Mouse (Mus musculus) G1E-ER4 (cell line): ENCODE measurements around the gene Cavin2. TPM values are rescaled to one million over a fixed set of nuclear protein-coding genes. Genes with fewer than 3 reads are reported as not detected.

Source experiments
- GATA1 ChIP-seq: IDR thresholded peaks from one replicate; pipeline ENCODE4 v1.8.0; 2012; ENCODE audit warnings: low read length, inconsistent platforms
- polyA plus RNA-seq: library from polyadenylated mRNA; stranded (reverse); fragments of >175 nt; gene quantifications from 2 replicates; pipeline ENCODE4 v1.2.3, GENCODE M21; 2012

Gene Cavin2
- polyA plus RNA-seq, 1 experiment: not detected

DNA sequence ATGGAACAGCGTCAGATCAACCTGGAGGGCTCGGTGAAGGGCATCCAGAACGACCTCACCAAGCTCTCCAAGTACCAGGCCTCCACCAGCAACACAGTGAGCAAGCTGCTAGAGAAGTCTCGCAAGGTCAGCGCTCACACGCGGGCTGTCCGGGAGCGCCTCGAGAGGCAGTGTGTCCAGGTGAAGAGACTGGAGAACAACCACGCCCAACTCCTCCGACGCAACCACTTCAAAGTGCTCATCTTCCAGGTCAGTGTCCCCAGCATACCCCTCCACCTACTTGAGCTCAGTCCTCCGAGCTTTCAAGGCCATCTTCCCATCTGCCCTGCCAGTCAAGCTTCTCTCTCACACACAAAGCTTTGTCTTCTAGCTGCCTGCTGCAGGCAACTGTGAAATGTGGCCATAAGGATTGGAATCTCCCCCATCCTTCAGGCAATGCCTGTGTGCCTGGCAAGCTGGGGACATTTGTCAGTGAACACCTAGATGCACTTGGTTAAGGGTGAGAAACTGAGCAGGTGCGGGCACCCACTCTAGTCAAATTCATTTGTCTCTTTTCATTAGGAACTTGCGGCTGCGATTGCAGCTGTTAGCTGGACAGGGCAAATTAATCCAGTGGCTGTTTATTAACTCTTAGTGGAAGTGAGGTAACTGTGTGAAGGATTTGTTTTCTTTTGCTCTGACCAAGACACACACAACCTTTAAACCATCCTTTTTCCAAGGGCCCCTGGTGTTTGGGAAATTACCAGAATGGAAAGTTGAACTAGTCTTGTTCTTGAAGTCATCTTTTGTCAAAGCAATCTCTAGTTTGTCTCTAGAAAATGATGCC lies 907 bp downstream of the Cavin2 start:
- no peak for TF ChIP-seq GATA1

DNA sequence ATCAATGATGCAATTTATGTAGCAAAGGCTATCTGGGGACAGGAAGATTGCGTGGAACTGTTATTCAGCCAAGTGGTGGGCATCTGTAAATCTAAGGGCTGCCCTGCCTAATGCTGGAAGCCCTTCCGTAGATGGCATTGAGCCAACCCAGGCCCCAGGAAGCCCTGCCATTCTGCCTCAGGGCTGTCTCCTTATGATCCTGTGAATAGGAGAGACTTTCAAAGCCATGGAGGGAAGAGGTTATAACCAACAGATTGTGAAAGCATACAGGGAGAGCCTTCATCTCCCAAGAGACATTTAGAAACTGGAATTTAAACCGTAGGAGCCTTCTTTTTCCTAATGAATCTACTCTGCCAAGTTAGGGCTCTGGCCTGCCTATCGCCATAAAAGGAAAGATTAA lies 1.7 kb downstream of the Cavin2 start:
- TF ChIP-seq GATA1: no peak

DNA sequence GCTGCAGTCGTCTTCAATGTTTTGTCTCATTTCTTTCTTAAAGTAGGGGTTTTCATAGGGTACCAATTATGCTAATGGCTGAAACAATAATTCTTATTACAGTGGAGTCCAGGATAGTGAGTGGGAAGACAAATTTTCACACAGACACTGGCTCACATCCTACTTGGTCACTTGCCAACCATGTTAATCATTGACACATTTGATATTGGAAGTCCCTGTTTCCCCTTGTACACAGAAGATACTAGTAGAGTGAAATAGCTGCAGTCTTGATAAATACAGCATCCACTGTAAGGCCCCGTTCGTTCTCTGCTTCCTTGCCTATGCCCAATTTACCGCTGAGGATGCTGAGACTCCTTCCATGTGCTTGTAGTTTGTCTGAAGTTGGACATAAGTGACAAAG lies 3.4 kb downstream of the Cavin2 start:
- no peak for TF ChIP-seq GATA1

DNA sequence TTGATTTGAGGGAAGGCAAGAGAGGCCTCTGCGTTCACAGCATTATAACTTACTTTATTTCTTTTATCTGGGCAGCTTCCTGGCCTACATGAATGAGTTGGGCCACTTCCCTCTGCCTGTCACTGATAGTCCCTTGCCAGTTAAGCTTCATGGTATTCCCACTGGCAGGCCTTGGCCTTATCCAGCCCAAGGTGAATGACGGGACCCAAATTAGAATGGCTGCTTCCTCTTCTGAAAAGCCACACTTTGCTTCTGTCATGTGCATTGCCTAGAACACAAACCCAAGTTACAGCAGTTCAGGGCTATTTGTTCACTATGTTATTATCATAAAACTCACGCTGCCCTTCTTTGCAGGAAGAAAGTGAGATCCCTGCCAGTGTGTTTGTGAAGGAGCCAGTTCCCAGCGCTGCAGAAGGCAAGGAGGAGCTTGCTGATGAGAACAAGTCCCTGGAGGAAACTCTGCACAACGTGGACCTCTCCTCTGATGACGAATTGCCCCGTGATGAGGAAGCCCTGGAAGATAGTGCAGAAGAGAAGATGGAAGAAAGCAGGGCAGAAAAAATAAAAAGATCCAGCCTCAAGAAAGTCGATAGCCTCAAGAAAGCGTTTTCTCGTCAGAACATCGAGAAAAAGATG lies 11.5 kb downstream of the Cavin2 start:
- TF ChIP-seq GATA1: no peak

DNA sequence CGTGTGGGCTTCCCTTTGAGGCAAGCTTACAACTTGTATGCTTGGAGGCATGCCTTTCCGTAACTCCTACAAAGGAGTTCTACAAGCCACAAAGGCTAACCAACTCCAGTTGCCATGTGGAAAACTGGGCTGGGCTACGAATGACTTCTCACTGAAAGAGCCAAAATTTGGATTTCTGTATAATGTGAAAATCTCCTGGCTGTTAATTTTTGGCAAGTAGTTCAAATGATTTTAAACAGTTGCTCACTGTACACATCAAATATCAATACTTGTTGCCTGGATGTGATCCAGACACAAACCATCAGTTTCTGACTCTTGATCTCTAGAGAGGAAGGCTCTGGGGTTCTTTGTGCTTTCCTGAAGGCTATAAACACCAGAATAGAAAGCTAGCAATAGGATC lies 18.1 kb downstream of the Cavin2 start:
- no peak for TF ChIP-seq GATA1

DNA sequence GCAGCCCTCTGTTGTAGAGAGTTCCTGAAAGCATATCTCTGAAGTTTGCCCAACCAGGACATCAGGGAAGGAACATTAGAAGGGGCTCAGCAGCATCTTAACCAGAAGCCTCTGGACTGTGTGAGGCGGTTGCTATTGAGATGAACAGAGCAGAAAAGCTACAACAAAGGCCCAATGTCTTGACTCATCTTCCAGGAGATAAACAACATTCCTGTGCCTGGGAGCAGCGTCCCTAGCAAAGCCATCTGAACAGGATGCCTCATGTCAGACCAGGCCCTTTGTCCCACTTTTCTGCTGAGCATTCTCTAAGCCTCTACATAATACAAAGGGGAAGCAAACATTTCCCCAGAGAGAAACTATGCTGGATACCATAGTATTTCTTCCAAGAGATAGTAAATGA lies 26.6 kb downstream of the Cavin2 start:
- no peak for TF ChIP-seq GATA1

DNA sequence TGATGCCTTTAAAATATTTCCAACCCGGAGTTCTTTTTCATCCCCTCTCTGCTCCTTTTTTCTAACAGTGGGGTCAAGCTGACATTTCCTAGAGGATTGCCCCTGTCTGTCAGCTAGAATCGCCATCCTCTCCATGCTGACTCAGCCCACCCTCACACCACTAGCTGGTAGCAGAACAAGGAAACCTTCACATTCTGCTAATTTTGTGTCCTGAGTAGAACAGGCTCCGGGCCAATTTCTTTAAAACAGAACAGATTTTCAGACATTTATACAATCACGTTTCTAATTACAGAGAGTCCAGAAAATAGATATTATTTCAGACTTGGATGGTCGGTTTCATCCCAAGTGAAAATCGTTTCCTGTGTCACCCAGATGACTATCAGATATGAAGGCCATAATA lies 34.6 kb downstream of the Cavin2 start:
- TF ChIP-seq GATA1: no peak

DNA sequence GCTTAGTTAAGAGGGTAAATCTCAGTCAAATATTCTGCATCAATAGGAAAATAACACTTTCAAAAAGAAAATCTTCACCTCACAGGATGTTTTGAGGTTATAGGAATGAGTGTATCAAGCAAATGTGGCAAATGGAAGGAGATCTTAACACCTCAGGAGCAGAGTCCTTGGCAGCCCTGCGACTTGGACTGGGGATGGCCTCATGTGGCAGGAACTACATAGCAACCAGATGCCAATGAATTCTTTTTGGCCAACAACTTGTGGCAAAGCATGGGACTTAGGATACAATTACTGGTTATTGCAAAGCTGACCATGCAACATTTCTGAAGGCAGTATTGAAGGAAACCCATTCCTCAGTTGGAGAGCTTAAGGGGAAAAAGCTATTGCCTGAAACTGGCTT lies 39.6 kb downstream of the Cavin2 start:
- no peak for TF ChIP-seq GATA1

DNA sequence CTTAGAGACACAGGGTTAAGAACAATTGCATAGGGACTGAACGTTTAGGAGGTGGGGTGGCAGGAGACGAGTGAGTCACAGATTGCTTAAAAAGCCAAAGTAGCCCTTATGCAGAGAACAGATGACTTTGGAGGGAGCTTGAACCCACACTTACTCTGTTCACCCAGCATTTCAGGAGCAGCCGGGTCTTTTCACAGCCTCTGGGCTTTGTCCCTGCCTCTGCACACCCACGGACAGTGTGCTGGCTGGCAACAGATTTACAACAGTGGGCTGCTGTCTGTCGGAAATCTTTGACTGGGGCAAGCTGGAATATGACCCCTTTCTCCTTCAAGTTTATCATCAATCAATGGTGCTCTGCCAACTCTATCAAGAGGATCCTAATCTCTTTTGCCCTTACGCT lies 44.1 kb downstream of the Cavin2 start:
- no peak for TF ChIP-seq GATA1

DNA sequence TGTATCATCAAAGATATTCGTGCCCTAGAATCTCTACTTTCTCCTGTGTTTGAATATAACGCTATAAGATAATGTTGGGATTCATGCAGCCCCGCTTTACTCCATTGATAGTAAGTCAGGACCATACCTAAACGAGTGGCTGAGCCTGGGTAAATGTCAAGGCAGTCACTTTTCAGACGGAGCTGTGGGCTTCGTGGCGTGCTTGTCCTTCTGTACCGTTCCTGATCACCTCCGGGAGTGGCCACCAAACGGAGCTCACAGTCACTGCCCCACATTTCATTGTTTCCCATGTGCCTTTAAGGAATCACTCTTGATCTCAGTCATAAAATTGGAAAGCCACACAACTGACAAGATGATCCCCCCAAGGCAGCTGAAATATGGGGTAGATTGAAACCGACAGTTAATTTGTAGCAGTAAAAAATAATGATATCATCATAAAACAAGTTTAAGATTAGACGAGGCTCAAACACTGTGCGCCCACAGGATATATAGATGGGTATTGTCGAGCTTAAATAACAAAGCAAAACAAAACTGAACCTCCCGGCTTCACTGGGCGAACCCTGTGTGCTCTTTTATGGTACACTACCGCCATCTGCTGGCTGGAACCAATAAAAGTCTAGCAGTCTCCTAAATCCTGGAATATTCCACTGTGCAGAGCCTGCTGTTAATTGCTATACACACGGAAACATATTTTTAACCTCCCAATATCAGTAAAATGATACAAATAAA lies 44.8 kb downstream of the Cavin2 start:
- no peak for TF ChIP-seq GATA1

DNA sequence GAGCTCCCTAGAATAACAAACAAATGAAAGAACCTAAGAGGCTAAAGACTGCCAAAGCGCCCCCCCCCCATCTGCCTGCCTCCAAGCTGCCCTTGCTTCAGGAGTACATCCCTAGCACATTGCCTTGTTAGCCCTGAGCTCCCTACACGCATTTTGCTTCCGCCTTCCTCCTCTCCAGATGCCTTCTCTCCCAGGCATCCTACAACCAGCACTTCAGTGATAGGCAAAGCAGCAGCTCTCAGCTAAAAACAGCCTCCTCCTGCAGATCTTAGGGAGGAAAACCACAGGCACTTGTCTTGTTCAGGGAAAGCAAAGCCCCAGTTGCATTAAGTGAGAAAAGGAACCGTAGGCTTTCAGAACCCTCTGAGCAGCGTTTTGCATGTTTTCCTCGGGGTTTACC lies 45.4 kb downstream of the Cavin2 start:
- TF ChIP-seq GATA1: no peak

DNA sequence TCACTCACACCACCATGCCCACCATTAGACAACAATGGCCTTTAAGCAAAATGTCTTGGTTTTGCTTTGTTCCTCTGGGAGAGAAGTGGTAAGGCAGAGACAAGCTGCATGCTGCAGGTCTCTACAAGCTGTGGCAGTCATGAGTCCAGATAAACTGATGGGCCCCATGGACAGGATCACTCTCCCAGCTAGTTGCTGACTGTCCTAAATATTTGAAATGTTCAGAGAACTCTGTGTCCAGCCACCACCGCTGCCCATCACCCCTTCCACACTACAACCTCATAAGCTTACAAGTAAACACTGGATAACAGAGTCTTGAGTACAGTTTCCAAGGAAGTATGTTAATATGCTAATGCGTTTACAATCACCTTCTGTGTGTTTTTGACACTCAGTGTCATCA lies 46.2 kb downstream of the Cavin2 start:
- no peak for TF ChIP-seq GATA1

DNA sequence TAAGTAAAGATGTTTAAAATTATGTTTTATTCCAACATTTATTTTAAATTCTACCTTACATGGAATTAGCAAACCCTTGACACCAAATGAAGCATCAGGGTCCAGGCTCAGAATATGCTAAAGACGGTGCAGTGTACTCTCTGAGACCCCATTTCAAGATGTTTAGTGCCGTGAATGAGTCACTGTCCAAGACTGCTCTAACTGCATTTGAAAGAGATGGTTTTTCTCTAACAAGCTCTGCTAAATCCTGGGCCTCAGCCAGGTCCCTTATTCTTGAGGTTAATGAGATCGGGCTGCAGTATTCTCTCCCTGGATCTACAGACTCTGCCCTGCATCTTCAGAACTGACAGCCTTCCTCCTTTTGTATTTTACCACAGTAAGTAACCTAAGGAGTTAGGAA lies 55.2 kb downstream of the Cavin2 start:
- no peak for TF ChIP-seq GATA1

DNA sequence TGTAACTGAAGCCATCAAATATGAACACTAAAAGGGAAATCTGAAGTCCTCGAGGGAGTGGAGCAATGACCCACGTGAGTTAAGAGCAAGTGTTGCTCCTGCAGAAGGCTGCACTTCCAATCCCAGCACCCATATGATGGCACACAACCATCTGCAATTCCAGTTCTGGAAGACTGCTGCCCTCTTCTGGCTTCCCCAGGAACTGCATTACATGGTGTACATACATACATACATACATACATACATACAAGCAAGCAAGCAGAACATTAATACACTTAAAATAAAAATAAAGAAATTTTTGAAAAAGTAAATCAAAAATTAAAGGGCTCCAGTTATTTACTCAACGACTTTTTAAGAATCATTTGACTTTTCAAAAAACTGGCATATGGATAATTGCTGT lies 58.7 kb downstream of the Cavin2 start:
- no peak for TF ChIP-seq GATA1

DNA sequence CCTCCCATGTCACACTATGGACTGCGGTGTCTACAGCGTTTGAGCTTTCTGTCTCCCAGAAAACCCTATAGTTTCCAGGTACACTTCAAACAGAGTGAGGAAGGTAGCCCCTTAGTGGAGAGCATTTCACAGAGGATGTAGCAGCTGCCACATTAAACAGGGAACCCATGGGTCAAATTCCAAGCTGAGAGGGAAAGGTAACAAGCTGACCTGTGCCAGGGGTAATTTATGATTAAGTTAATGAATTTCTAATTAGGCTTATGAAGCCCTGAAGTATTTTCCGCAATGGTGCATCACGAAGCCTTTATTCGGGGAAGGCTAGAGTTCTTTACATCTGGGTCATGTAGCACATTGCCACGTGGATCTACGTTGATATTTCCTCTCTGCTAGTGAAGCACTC lies 59.7 kb downstream of the Cavin2 start:
- no peak for TF ChIP-seq GATA1

DNA sequence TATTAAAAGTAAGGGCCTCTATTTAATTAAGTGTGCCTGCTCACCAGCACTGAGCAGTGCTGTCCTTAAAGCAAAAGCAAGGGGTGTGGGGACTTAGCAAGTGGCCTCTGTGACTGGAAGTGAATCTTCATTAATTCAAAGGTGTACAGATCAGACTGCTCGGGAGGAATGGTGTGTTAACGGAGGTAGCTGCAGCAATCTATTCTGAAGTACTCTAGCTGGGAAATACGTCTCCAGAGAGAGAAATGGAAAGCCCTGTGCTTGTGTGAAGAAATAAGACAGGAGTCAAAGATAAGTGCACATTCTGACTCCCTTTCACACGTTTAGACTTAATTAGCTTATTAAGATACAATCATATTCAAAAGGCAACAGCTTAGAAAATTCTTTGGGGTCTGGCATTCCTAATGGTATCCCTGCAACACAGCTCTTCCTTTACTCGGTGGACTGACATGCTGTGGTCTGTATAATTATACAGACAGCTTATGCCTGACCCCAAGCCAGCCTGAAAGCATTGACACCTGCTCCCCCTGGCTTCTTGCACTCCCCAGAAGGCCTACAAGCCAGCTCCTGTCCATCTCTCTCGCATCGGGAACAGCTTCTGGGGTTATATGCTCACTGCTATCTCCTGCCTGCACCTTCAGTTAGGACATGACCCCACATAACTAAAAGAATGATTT lies 60.5 kb downstream of the Cavin2 start:
- no peak for TF ChIP-seq GATA1

Other genes starting within 250 kb of the Cavin2 start
- 5.3 and 5.7 TPM in 2 replicates for gene Nabp1, start 189.3 kb downstream of the Cavin2 start, polyA plus RNA-seq